Comparison of ENCODE assay signal across 20 mouse cellular contexts in the genomic region with DNA sequence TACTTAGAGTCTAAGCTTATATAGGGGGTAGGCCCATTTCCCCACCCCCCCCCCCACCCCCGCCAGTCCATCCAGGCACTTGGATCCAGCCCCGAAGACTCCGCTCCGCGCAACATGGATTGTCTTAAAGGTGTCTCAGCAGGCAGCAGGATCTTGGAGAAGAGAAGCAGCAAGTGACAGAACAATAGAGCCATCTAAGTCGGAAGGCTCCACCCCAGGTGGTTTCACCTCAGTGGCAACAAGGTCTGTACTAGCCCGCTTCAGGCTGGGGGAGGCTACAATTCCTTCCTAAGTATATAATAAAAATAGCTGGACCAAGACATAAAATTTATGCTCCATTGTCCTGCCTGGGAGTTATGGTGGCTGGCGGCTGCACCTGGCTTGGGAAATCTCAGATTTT. TPM values are rescaled to one million over a fixed set of nuclear protein-coding genes. Genes with fewer than 3 reads are reported as not detected.
A peak's percentile ranks its signal among the peaks of the same experiment; 100 is the strongest.
DNase-seq lines count a peak whose midpoint lies in the region.
"Had no signal": no experiment of that assay in that cellular context is flagged by ENCODE, and none has a peak within 500 bp of the region (broad histone marks: within the 10 kb centered on the region; RNA-seq: fewer than 3 reads in every experiment).

No protein-coding gene starts in this region.

- H3K27me3 ChIP-seq in heart, embryonic 10.5 days (ENCODE audit: insufficient read depth, poor library complexity, severe bottlenecking): no peaks in the 10 kb centered on the region
- H3K27me3 ChIP-seq: embryonic facial prominence, embryonic 12.5 days; forebrain, embryonic 13.5 days; forebrain, embryonic 15.5 days had no signal

- WGBS in heart, embryonic 10.5 days: 92% methylated on average over 8 of the region's 8 CpGs

- H3K4me3 ChIP-seq in heart, embryonic 10.5 days: no peak overlapping the region
- H3K4me3 ChIP-seq: embryonic facial prominence, embryonic 10.5 days; embryonic facial prominence, embryonic 12.5 days; forebrain, embryonic 13.5 days; forebrain, embryonic 15.5 days had no signal

- no peaks in the 10 kb centered on the region for H3K4me1 ChIP-seq in heart, embryonic 10.5 days
- H3K4me1 ChIP-seq: embryonic facial prominence, embryonic 10.5 days; embryonic facial prominence, embryonic 12.5 days; forebrain, embryonic 13.5 days; forebrain, embryonic 15.5 days had no signal

- H3K36me3 ChIP-seq in heart, embryonic 10.5 days: no peaks in the 10 kb centered on the region
- H3K36me3 ChIP-seq: embryonic facial prominence, embryonic 10.5 days; embryonic facial prominence, embryonic 12.5 days; forebrain, embryonic 15.5 days had no signal

- no peak overlapping the region for H3K27ac ChIP-seq in heart, embryonic 10.5 days
- H3K27ac ChIP-seq: embryonic facial prominence, embryonic 10.5 days; embryonic facial prominence, embryonic 12.5 days; forebrain, embryonic 13.5 days; forebrain, embryonic 15.5 days had no signal

- no peaks in the 10 kb centered on the region for H3K9me3 ChIP-seq in heart, embryonic 10.5 days
- H3K9me3 ChIP-seq: embryonic facial prominence, embryonic 12.5 days; forebrain, embryonic 13.5 days; forebrain, embryonic 15.5 days had no signal

- peak; percentile 6 for DNase-seq in testis, postnatal 10 days (ENCODE audit: low spot score)
- no peak for DNase-seq in testis, postnatal 14 days (ENCODE audit: low spot score)
- DNase-seq in R1 (ENCODE audit: low read depth, low spot score) (peak; percentile 69), ZHBTc4 (ENCODE audit: low read depth, low spot score) (peak; percentile 18)
- DNase-seq in heart, embryonic 10.5 days (ENCODE audit: low spot score): no peak
- no peak for DNase-seq in kidney, postnatal 25 days
- DNase-seq: adrenal gland, adult 8-10 months; adrenal gland, postnatal 14 days; adrenal gland, postnatal 36 days; B cell, adult 2 months; cerebellum, adult 11-12 months; cerebellum, adult 2 months; cerebellum, adult 9-10 months; cerebellum, postnatal 10 days; cerebellum, postnatal 25 days; forebrain, postnatal 0 days had no signal

RNA-seq across cellular contexts. Expression of a gene that starts 48.3 kb away (rescaled TPM):
- polyA plus RNA-seq in heart, embryonic 10.5 days (2016; fragmentation: Nextera tagmentation; extraction: Ambion mirVana): 9.5 and 18.1 TPM in 2 replicates

Comparison
In these comparisons a context has a peak if more than half of its experiments do, and no peak if none do; other contexts are left out.
1. DNase-seq: peak in testis, postnatal 10 days (single experiment), R1 (single experiment) and ZHBTc4 (single experiment); none in testis, postnatal 14 days (single experiment), heart, embryonic 10.5 days (single experiment) and kidney, postnatal 25 days (0 of 2).